Mouse (Mus musculus) testis, adult 2 months (tissue): ENCODE measurements around the gene Fat3.

Experiments used
- CTCF ChIP-seq: fragments of 200-500 bp; IDR thresholded peaks from 2 replicates; pipeline ENCODE4 v1.5.1; 2012; ENCODE audit warnings: low read depth, mild to moderate bottlenecking, inconsistent platforms, low read length, moderate library complexity; ENCODE audit not compliant: control insufficient read depth, insufficient read depth, insufficient replicate concordance
- POLR2A ChIP-seq: fragments of 200-500 bp; IDR thresholded peaks from 2 replicates; pipeline ENCODE4 v1.6.1; 2012; ENCODE audit warnings: low read depth, mild to moderate bottlenecking, inconsistent platforms, low read length, moderate library complexity; ENCODE audit not compliant: control insufficient read depth

- TF ChIP-seq CTCF (no peak), POLR2A (no peak)
Observed at GRCm38 (mm10) chr9:16213324-16213723, 287.8 kb downstream of the Fat3 start.
